Mouse (Mus musculus) small intestine, adult 2 months (tissue): ENCODE results near the gene Cntn5.

Source experiments
- CTCF ChIP-seq: fragments of 200-500 bp; IDR thresholded peaks from 2 replicates; pipeline ENCODE4 v1.5.1; 2012; ENCODE audit warnings: low read depth, mild to moderate bottlenecking, control low read depth, inconsistent platforms, low read length, moderate library complexity, mixed read lengths; ENCODE audit not compliant: insufficient replicate concordance, insufficient read length; ENCODE audit errors: extremely low read depth
- POLR2A ChIP-seq: fragments of 200-500 bp; IDR thresholded peaks from 2 replicates; pipeline ENCODE4 v1.6.1; 2012; ENCODE audit warnings: low read depth, mild to moderate bottlenecking, control low read depth, inconsistent platforms, low read length, moderate library complexity

- no peak for TF ChIP-seq POLR2A
- TF ChIP-seq CTCF: no peak
Observed at GRCm38 (mm10) chr9:9718145-9718544, 1186.4 kb downstream of the Cntn5 start.
